Comparison of ENCODE assay signal across 23 mouse cellular contexts in the genomic region with DNA sequence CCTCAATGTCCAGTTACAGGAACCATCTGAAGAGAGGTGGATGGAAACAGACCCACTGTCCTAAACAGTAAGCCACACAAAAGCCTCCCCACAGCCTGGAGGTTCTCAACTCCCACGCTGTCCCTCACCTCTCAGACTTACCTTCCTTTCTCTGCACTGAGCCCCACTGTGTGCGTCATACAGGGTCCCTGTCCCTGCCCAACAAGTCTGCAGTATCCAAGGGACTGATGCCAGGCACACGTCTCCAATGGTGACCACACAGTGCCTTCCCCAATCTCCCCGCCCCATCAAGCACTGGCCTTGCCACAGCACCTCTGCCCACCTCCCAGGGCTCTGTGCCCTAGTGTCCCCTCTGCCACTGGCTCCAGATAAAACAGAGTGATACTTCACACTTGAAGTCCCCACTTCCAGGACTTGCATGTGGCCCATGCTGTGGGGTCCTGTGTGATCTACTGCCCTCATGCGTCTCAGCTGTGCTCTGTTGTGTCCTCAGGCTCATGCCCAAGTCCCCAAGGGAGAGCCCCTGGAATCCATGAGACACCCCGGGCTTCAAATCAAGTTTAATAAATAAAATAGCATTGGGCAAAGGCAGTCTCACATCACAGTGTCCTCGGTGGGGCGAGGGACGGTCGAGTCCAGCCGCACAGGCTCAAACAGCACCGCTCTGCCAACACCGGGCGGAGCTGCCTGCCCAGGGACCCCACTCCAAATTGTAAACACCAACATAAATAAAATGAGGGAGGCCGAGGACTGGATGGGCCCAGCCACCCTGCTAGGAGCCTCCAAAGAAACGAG. TPM values are rescaled to one million over a fixed set of nuclear protein-coding genes. Genes with fewer than 3 reads are reported as not detected.
DNase-seq lines count a peak whose midpoint lies in the region; ATAC-seq lines count a peak whose summit lies in the region.
"Had no signal": no experiment of that assay in that cellular context is flagged by ENCODE, and none has a peak within 500 bp of the region (broad histone marks: within the 10 kb centered on the region; RNA-seq: fewer than 3 reads in every experiment).

No protein-coding gene starts in this region.

- H3K4me2 ChIP-seq in forebrain, embryonic 11.5 days (ENCODE audit: low read depth, low read length, severe bottlenecking) = no peak overlapping the region
- no peak overlapping the region for H3K4me2 ChIP-seq in forebrain, embryonic 12.5 days
- H3K4me2 ChIP-seq: forebrain, embryonic 15.5 days; lung, embryonic 15.5 days; midbrain, embryonic 13.5 days; stomach, embryonic 15.5 days had no signal

- H3K4me1 ChIP-seq in forebrain, embryonic 11.5 days (replicated peaks; ENCODE audit: control insufficient read depth, insufficient read depth, low read length) = no peaks in the 10 kb centered on the region
- no peaks in the 10 kb centered on the region for H3K4me1 ChIP-seq in forebrain, embryonic 12.5 days
- H3K4me1 ChIP-seq: forebrain, embryonic 15.5 days; lung, embryonic 15.5 days; midbrain, embryonic 13.5 days; stomach, embryonic 15.5 days had no signal

- no peak overlapping the region for H3K4me3 ChIP-seq in forebrain, embryonic 11.5 days (ENCODE audit: low read depth, low read length)
- H3K4me3 ChIP-seq in forebrain, embryonic 12.5 days (replicated peaks) = no peak overlapping the region
- H3K4me3 ChIP-seq in macrophage (ENCODE audit: inconsistent target) = no peak overlapping the region
- H3K4me3 ChIP-seq: forebrain, embryonic 15.5 days; lung, embryonic 15.5 days; midbrain, embryonic 13.5 days; stomach, embryonic 15.5 days had no signal

- no peak overlapping the region for H3K9ac ChIP-seq in forebrain, embryonic 11.5 days (ENCODE audit: low read length)
- H3K9ac ChIP-seq in forebrain, embryonic 12.5 days = no peak overlapping the region
- H3K9ac ChIP-seq: forebrain, embryonic 15.5 days; lung, embryonic 15.5 days; midbrain, embryonic 13.5 days; stomach, embryonic 15.5 days had no signal

- H3K9me3 ChIP-seq in forebrain, embryonic 11.5 days (ENCODE audit: control insufficient read depth, low read length) = no peaks in the 10 kb centered on the region
- H3K9me3 ChIP-seq in forebrain, embryonic 12.5 days = no peaks in the 10 kb centered on the region
- H3K9me3 ChIP-seq: forebrain, embryonic 15.5 days; lung, embryonic 15.5 days; midbrain, embryonic 13.5 days; stomach, embryonic 15.5 days had no signal

- no peak for ATAC-seq in forebrain, embryonic 11.5 days (replicated peaks; ENCODE audit: low FRiP score)
- ATAC-seq in forebrain, embryonic 12.5 days (ENCODE audit: low FRiP score) = no peak
- ATAC-seq: forebrain, embryonic 15.5 days; hindbrain, embryonic 16.5 days; midbrain, embryonic 13.5 days had no signal

- H3K27ac ChIP-seq in forebrain, embryonic 11.5 days (ENCODE audit: low read depth, low read length) = no peak overlapping the region
- no peak overlapping the region for H3K27ac ChIP-seq in forebrain, embryonic 12.5 days
- H3K27ac ChIP-seq in macrophage = peak overlapping the region; percentile 54; the same call in 1 of the 2 replicates
- H3K27ac ChIP-seq: forebrain, embryonic 15.5 days; lung, embryonic 15.5 days; midbrain, embryonic 13.5 days; stomach, embryonic 15.5 days had no signal

- no peaks in the 10 kb centered on the region for H3K27me3 ChIP-seq in forebrain, embryonic 11.5 days (ENCODE audit: control insufficient read depth, insufficient read depth, low read length)
- H3K27me3 ChIP-seq in forebrain, embryonic 12.5 days = 0 out of 2 replicates have a peak, but pooled peaks cover 8% of the 10 kb centered on the region
- H3K27me3 ChIP-seq: forebrain, embryonic 15.5 days; lung, embryonic 15.5 days; stomach, embryonic 15.5 days had no signal

- H3K79me2 ChIP-seq in macrophage (ENCODE audit: inconsistent target) = no peaks in the 10 kb centered on the region

- peak; percentile 47 for DNase-seq in forebrain, embryonic 11.5 days (ENCODE audit: low spot score)
- peak; percentile 4 for DNase-seq in kidney, postnatal 10 days
- no peak for DNase-seq in kidney, adult 11 months
- peak; percentile 1 for DNase-seq in right cerebral cortex, postnatal 4 days
- DNase-seq in right cerebral cortex, postnatal 25 days = no peak
- DNase-seq: adrenal gland, postnatal 25 days; B cell, adult 2 months; embryo, embryonic 11 days; kidney, adult 2 months had no signal

- WGBS in forebrain, embryonic 11.5 days = 92% methylated on average over 16 of the region's 16 CpGs
- WGBS in forebrain, embryonic 12.5 days = 92% methylated on average over 16 of the region's 16 CpGs
- 93% methylated on average over 16 of the region's 16 CpGs for WGBS in macrophage (ENCODE audit: missing documents)

- H3K36me3 ChIP-seq in forebrain, embryonic 11.5 days (ENCODE audit: control insufficient read depth, insufficient read depth, low read length) = peaks cover 19% of the 10 kb centered on the region
- peaks cover 71% of the 10 kb centered on the region for H3K36me3 ChIP-seq in forebrain, embryonic 12.5 days (replicated peaks)
- peaks cover 31% of the 10 kb centered on the region for H3K36me3 ChIP-seq in macrophage (ENCODE audit: inconsistent target)

RNA-seq across cellular contexts. Expression of a gene that starts 6.3 kb away (rescaled TPM):
- 14.2 and 15.6 TPM in 2 replicates for polyA plus RNA-seq in forebrain, embryonic 11.5 days (2014; fragmentation: Nextera tagmentation; extraction: Ambion mirVana)
- 9.2 and 10.6 TPM in 2 replicates for polyA plus RNA-seq in forebrain, embryonic 12.5 days (2016; fragmentation: Nextera tagmentation; extraction: Ambion mirVana)
- total RNA-seq in macrophage (2018; cell fraction: chromatin; rRNA removed) = 10 to 100 TPM in 2 of 26 experiments, 1 to 10 TPM in 24; 1.3 to 11.4 (median 5.0) TPM
- total RNA-seq in macrophage (2018; cell fraction: cytosol; rRNA removed) = 10 to 100 TPM in 15 of 26 experiments, 1 to 10 TPM in 11; 6.1 to 21.1 (median 12.6) TPM
- 10 to 100 TPM in 11 of 26 experiments, 1 to 10 TPM in 15; 5.2 to 19.4 (median 9.1) TPM for total RNA-seq in macrophage (2018; cell fraction: nucleus; rRNA removed)
- polyA plus RNA-seq in macrophage (2018) = 5.9 to 18.3 TPM (median 17.5 TPM) in 3 replicates

RNA-seq across cellular contexts. Expression of a gene that starts 15.1 kb away (rescaled TPM):
- 64.4 and 67.7 TPM in 2 replicates for polyA plus RNA-seq in forebrain, embryonic 11.5 days (2014; fragmentation: Nextera tagmentation; extraction: Ambion mirVana)
- 69.0 and 70.6 TPM in 2 replicates for polyA plus RNA-seq in forebrain, embryonic 12.5 days (2016; fragmentation: Nextera tagmentation; extraction: Ambion mirVana)
- 10 to 100 TPM; 21.6 to 80.1 (median 46.1) TPM for total RNA-seq in macrophage (2018; cell fraction: chromatin; rRNA removed)
- 10 to 100 TPM in 17 of 26 experiments, 1 to 10 TPM in 9; 4.2 to 16.8 (median 11.8) TPM for total RNA-seq in macrophage (2018; cell fraction: cytosol; rRNA removed)
- total RNA-seq in macrophage (2018; cell fraction: nucleus; rRNA removed) = 10 to 100 TPM; 13.6 to 74.0 (median 23.2) TPM
- 4.8 to 16.5 TPM (median 12.6 TPM) in 3 replicates for polyA plus RNA-seq in macrophage (2018)

RNA-seq across cellular contexts. Expression of a gene that starts 47.2 kb away (rescaled TPM):
- not detected in 2 replicates for polyA plus RNA-seq in forebrain, embryonic 11.5 days (2014; fragmentation: Nextera tagmentation; extraction: Ambion mirVana)
- not detected in 2 replicates for polyA plus RNA-seq in forebrain, embryonic 12.5 days (2016; fragmentation: Nextera tagmentation; extraction: Ambion mirVana)
- total RNA-seq in macrophage (2018; cell fraction: chromatin; rRNA removed) = not detected
- not detected for total RNA-seq in macrophage (2018; cell fraction: cytosol; rRNA removed)
- total RNA-seq in macrophage (2018; cell fraction: nucleus; rRNA removed) = not detected
- polyA plus RNA-seq in macrophage (2018) = not detected in 3 replicates
- total RNA-seq: adrenal gland, postnatal 25 days; granulocyte monocyte progenitor cell, adult 5-6 weeks; layer of hippocampus, postnatal 14 days; liver, adult 2 months; megakaryocyte progenitor cell, adult 5-6 weeks; neutrophil, adult 5-6 weeks had no signal
- polyA plus RNA-seq: forebrain, embryonic 15.5 days; heart, embryonic 16.5 days; hindbrain, embryonic 16.5 days; kidney, adult 2 months; liver, adult 2 months; lung, embryonic 15.5 days; midbrain, embryonic 13.5 days; stomach, embryonic 15.5 days; urinary bladder, adult 2 months had no signal

Comparison
In these comparisons a context has a peak if more than half of its experiments do, and no peak if none do; other contexts are left out.
1. DNase-seq: peak in forebrain, embryonic 11.5 days (single experiment), kidney, postnatal 10 days (single experiment) and right cerebral cortex, postnatal 4 days (single experiment); none in kidney, adult 11 months (single experiment) and right cerebral cortex, postnatal 25 days (single experiment).